Comparison of ENCODE assay signal across 10 mouse cellular contexts in the genomic region with DNA sequence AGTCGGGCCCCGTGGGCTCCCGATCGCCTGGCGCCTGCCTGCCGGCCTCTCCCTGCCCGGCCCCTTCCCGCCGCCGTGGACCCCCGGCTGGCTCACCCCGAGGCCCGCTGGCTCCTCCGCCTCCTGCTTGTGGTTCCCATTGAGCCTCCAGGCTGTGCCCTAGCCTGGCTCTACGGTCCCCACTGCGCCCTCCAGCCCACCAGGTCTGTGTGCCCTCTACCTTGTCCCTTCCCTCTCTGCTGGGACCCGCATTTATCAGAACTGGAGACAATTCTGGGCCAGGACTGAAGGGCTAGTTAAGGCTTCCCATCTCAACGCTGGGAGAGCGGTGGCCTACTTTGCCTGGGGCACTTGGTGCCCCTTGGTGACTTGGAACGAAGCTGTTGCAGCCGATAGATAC. TPM values are rescaled to one million over a fixed set of nuclear protein-coding genes. Genes with fewer than 3 reads are reported as not detected.
DNase-seq lines count a peak whose midpoint lies in the region; ATAC-seq and TF ChIP-seq lines count a peak whose summit lies in the region.
"Had no signal": no experiment of that assay in that cellular context is flagged by ENCODE, and none has a peak within 500 bp of the region (broad histone marks: within the 10 kb centered on the region; RNA-seq: fewer than 3 reads in every experiment).

No protein-coding gene starts in this region.

- H3K4me1 ChIP-seq in heart, embryonic 11.5 days (ENCODE audit: control insufficient read depth, insufficient read depth, low read length) = peaks cover 21% of the 10 kb centered on the region
- no peaks in the 10 kb centered on the region for H3K4me1 ChIP-seq in hindbrain, postnatal 0 days (ENCODE audit: insufficient read depth, low read length)
- H3K4me1 ChIP-seq in midbrain, postnatal 0 days (ENCODE audit: insufficient read depth, low read length) = no peaks in the 10 kb centered on the region

- peak overlapping the region; percentile 55 for H3K4me3 ChIP-seq in heart, embryonic 11.5 days (ENCODE audit: low read depth, low read length)
- H3K4me3 ChIP-seq in hindbrain, postnatal 0 days (ENCODE audit: low read length) = peak overlapping the region; percentile 31
- peak overlapping the region; percentile 27 for H3K4me3 ChIP-seq in midbrain, postnatal 0 days (ENCODE audit: low read depth, low read length)

- TF ChIP-seq CTCF in hindbrain, postnatal 0 days (IDR thresholded peaks at IDR 0.05; ENCODE audit: low read depth) = no peak
- no peak for TF ChIP-seq CTCF in midbrain, postnatal 0 days (IDR thresholded peaks at IDR 0.05)

- no peaks in the 10 kb centered on the region for H3K9me3 ChIP-seq in heart, embryonic 11.5 days (replicated peaks; ENCODE audit: control insufficient read depth, low read length)
- no peaks in the 10 kb centered on the region for H3K9me3 ChIP-seq in hindbrain, postnatal 0 days (ENCODE audit: low read length)
- no peaks in the 10 kb centered on the region for H3K9me3 ChIP-seq in midbrain, postnatal 0 days (ENCODE audit: low read length)

- H3K9ac ChIP-seq in heart, embryonic 11.5 days (ENCODE audit: low read depth, low read length) = peak overlapping the region; percentile 52; the same call in 1 of the 2 replicates
- H3K9ac ChIP-seq in hindbrain, postnatal 0 days (replicated peaks; ENCODE audit: low read length) = no peak overlapping the region
- no peak overlapping the region for H3K9ac ChIP-seq in midbrain, postnatal 0 days (replicated peaks; ENCODE audit: low read length, poor library complexity, severe bottlenecking)

- WGBS in heart, embryonic 11.5 days (ENCODE audit: insufficient replicate concordance) = under 1% methylated on average over 21 of the region's 21 CpGs
- WGBS in hindbrain, postnatal 0 days = 4% methylated on average over 16 of the region's 21 CpGs
- under 1% methylated on average over 9 of the region's 21 CpGs for WGBS in midbrain, postnatal 0 days

- ATAC-seq in heart, embryonic 11.5 days (replicated peaks; ENCODE audit: insufficient number of reproducible peaks, low FRiP score, low TSS enrichment) = peak; percentile 41; the same call in 1 of the 2 replicates
- peak; percentile 46; the same call in 1 of the 2 replicates for ATAC-seq in hindbrain, postnatal 0 days
- ATAC-seq in midbrain, postnatal 0 days (ENCODE audit: low FRiP score) = peak; percentile 11; the same call in 1 of the 2 replicates

- H3K27me3 ChIP-seq in heart, embryonic 11.5 days (ENCODE audit: control insufficient read depth, insufficient read depth, low read length) = peaks cover 76% of the 10 kb centered on the region
- peaks cover 84% of the 10 kb centered on the region for H3K27me3 ChIP-seq in hindbrain, postnatal 0 days (ENCODE audit: insufficient read depth, low read length)
- H3K27me3 ChIP-seq in midbrain, postnatal 0 days (ENCODE audit: insufficient read depth, low read length) = peaks cover 71% of the 10 kb centered on the region

- intact Hi-C loops in heart, postnatal 36 days (cut with DNase I) = loop anchor here (1.0 to 10.0 kb wide), 3 partner anchors 16 to 399 kb away; no protein-coding TSS in a partner anchor

- H3K4me2 ChIP-seq in heart, embryonic 11.5 days = peak overlapping the region; percentile 96
- H3K4me2 ChIP-seq in hindbrain, postnatal 0 days (ENCODE audit: low read depth, low read length) = peak overlapping the region; percentile 54
- peak overlapping the region; percentile 51 for H3K4me2 ChIP-seq in midbrain, postnatal 0 days (ENCODE audit: low read depth, low read length, poor library complexity, severe bottlenecking)

- no peak for DNase-seq in heart, postnatal 36 days
- DNase-seq in embryo, embryonic 9.5 days (ENCODE audit: extremely low spot score) = peak; percentile 45
- no peak for DNase-seq in hindbrain, postnatal 0 days (ENCODE audit: low spot score)
- no peak for DNase-seq in midbrain, postnatal 0 days (ENCODE audit: low spot score)
- no peak for DNase-seq in cerebellum, adult 9-10 months
- no peak for DNase-seq in layer of hippocampus, adult 11-12 months (ENCODE audit: low spot score)
- DNase-seq in adrenal gland, postnatal 10 days = no peak

- H3K27ac ChIP-seq in heart, embryonic 11.5 days (ENCODE audit: low read depth, low read length) = no peak overlapping the region
- no peak overlapping the region for H3K27ac ChIP-seq in hindbrain, postnatal 0 days
- H3K27ac ChIP-seq in midbrain, postnatal 0 days (ENCODE audit: low read depth, low read length) = no peak overlapping the region

- H3K36me3 ChIP-seq in heart, embryonic 11.5 days (ENCODE audit: control insufficient read depth, insufficient read depth, low read length) = no peaks in the 10 kb centered on the region
- H3K36me3 ChIP-seq in hindbrain, postnatal 0 days (ENCODE audit: insufficient read depth, low read length) = no peaks in the 10 kb centered on the region
- no peaks in the 10 kb centered on the region for H3K36me3 ChIP-seq in midbrain, postnatal 0 days (ENCODE audit: insufficient read depth, low read length)

RNA-seq across cellular contexts. Expression of a gene that starts 0.8 kb away (rescaled TPM):
- 0.47 TPM in 1 of 2 replicates, not detected in the other for polyA plus RNA-seq in heart, embryonic 11.5 days (2014; fragmentation: Nextera tagmentation; extraction: Ambion mirVana)
- not detected for total RNA-seq in heart, postnatal 36 days (2021)
- total RNA-seq in hindbrain, postnatal 0 days (2014; rRNA removed) = not detected in 2 replicates
- not detected in 2 replicates for polyA plus RNA-seq in hindbrain, postnatal 0 days (2015; fragmentation: Nextera tagmentation; extraction: Ambion mirVana)
- 0.57 and 1.5 TPM in 2 replicates for total RNA-seq in midbrain, postnatal 0 days (2014; rRNA removed)
- 0.81 and 1.1 TPM in 2 replicates for polyA plus RNA-seq in midbrain, postnatal 0 days (2015; fragmentation: Nextera tagmentation; extraction: Ambion mirVana)
- total RNA-seq in adrenal gland, postnatal 10 days (2021) = under 1 TPM in 1 of 2 experiments, not detected in 1; 0.57 TPM
- polyA plus RNA-seq: C2C12; large intestine, adult 2 months had no signal

RNA-seq across cellular contexts. Expression of a gene that starts 17.9 kb away (rescaled TPM):
- 0.93 and 1.2 TPM in 2 replicates for polyA plus RNA-seq in heart, embryonic 11.5 days (2014; fragmentation: Nextera tagmentation; extraction: Ambion mirVana)
- under 1 TPM; 0.19 TPM for total RNA-seq in heart, postnatal 36 days (2021)
- total RNA-seq in hindbrain, postnatal 0 days (2014; rRNA removed) = not detected in 2 replicates
- polyA plus RNA-seq in hindbrain, postnatal 0 days (2015; fragmentation: Nextera tagmentation; extraction: Ambion mirVana) = 0.16 TPM in 1 of 2 replicates, not detected in the other
- total RNA-seq in midbrain, postnatal 0 days (2014; rRNA removed) = 0.49 and 0.76 TPM in 2 replicates
- polyA plus RNA-seq in midbrain, postnatal 0 days (2015; fragmentation: Nextera tagmentation; extraction: Ambion mirVana) = 3.3 and 6.7 TPM in 2 replicates
- total RNA-seq in adrenal gland, postnatal 10 days (2021) = 1 to 10 TPM in 1 of 2 experiments, under 1 TPM in 1; 0.76 to 1.2 TPM
- polyA plus RNA-seq: C2C12 had no signal
